Mouse (Mus musculus) olfactory bulb, adult 2 months (tissue): ENCODE results near the gene Tbc1d10a. TPM values are rescaled to one million over a fixed set of nuclear protein-coding genes. Genes with fewer than 3 reads are reported as not detected.

Experiments
- H3K27ac ChIP-seq: fragments of 200-500 bp; 2 replicates; pipeline ENCODE4 v1.5.1; 2012; ENCODE audit warnings: low read depth, low read length; ENCODE audit not compliant: insufficient read depth
- H3K4me1 ChIP-seq: fragments of 200-500 bp; 2 replicates; pipeline ENCODE4 v1.6.1; 2012; ENCODE audit warnings: low read length; ENCODE audit not compliant: control insufficient read depth, insufficient read depth
- H3K4me3 ChIP-seq: fragments of 200-500 bp; 2 replicates; pipeline ENCODE4 v1.5.1; 2012; ENCODE audit warnings: mild to moderate bottlenecking, low read depth, low read length, moderate library complexity; ENCODE audit not compliant: insufficient read depth
- CTCF ChIP-seq: fragments of 200-500 bp; IDR thresholded peaks from 2 replicates; pipeline ENCODE4 v1.5.1; 2012; ENCODE audit warnings: low read depth, mild to moderate bottlenecking, low read length, moderate library complexity; ENCODE audit not compliant: insufficient read depth
- POLR2A ChIP-seq: fragments of 200-500 bp; IDR thresholded peaks from 2 replicates; pipeline ENCODE4 v1.6.1; 2012; ENCODE audit warnings: mild to moderate bottlenecking, low read depth, low read length, moderate library complexity; ENCODE audit not compliant: insufficient read depth
- WGBS: fragments of 180-500 bp; shearing (Covaris S2); methylation state at CpG from one replicate; pipeline ENCODE4 v1.1.7; 2018; 5-methylcytosine and 5-hydroxymethylcytosine counted together
- polyA plus RNA-seq: library from polyadenylated mRNA; stranded (reverse); fragments of >200 nt; gene quantifications from 2 replicates; pipeline ENCODE4 v1.2.4, GENCODE M21; 2012; ENCODE audit warnings: low replicate concordance; ENCODE audit not compliant: missing spikeins, insufficient read depth, insufficient read length

Gene Tbc1d10a
- polyA plus RNA-seq, 1 experiment, result not detected

GRCm38 (mm10) chr11:4226569-4227325, 40.2 kb downstream of the Tbc1d10a start:
- H3K4me1 ChIP-seq, result no peaks in the 10 kb centered on the region; the same call in 1 of the 2 replicates
- no peak overlapping the region for H3K4me3 ChIP-seq
- WGBS, result 93% methylated on average over 5 of the region's 5 CpGs
- TF ChIP-seq POLR2A (no peak), CTCF (no peak)
- no peak overlapping the region for H3K27ac ChIP-seq

- TF ChIP-seq POLR2A (no peak), CTCF (no peak)
- 38% methylated on average over 8 of the region's 8 CpGs for WGBS
- no peak overlapping the region for H3K4me3 ChIP-seq
- no peaks in the 10 kb centered on the region; the same call in 1 of the 2 replicates for H3K4me1 ChIP-seq
- no peak overlapping the region for H3K27ac ChIP-seq
These were observed 41.9 kb downstream of the Tbc1d10a start for GRCm38 (mm10) chr11:4228463-4228862.

GRCm38 (mm10) chr11:4229841-4230240, 43.3 kb downstream of the Tbc1d10a start:
- Histone ChIP-seq H3K27ac (no peak overlapping the region), H3K4me3 (no peak overlapping the region), H3K4me1 (no peaks in the 10 kb centered on the region)
- 90% methylated on average over 4 of the region's 4 CpGs for WGBS
- TF ChIP-seq POLR2A (no peak), CTCF (no peak)

- 94% methylated on average over 2 of the region's 2 CpGs for WGBS
- no peak overlapping the region for H3K4me3 ChIP-seq
- H3K27ac ChIP-seq, result no peak overlapping the region
- TF ChIP-seq POLR2A (no peak), CTCF (no peak)
- no peaks in the 10 kb centered on the region for H3K4me1 ChIP-seq
These were observed 44.8 kb downstream of the Tbc1d10a start for GRCm38 (mm10) chr11:4231435-4231834.

- 78% methylated on average over 12 of the region's 12 CpGs for WGBS
- TF ChIP-seq POLR2A (no peak), CTCF (no peak)
- Histone ChIP-seq H3K4me1 (no peaks in the 10 kb centered on the region), H3K4me3 (no peak overlapping the region), H3K27ac (no peak overlapping the region)
These were observed 46.1 kb downstream of the Tbc1d10a start for GRCm38 (mm10) chr11:4232644-4233043.

- H3K4me1 ChIP-seq, result no peaks in the 10 kb centered on the region
- no peak overlapping the region for H3K4me3 ChIP-seq
- no peak for TF ChIP-seq CTCF
- TF ChIP-seq POLR2A, result no peak
- no peak overlapping the region for H3K27ac ChIP-seq
- WGBS, result 97% methylated on average over 6 of the region's 6 CpGs
These were observed 48.6 kb downstream of the Tbc1d10a start for GRCm38 (mm10) chr11:4235052-4235655.

DNA sequence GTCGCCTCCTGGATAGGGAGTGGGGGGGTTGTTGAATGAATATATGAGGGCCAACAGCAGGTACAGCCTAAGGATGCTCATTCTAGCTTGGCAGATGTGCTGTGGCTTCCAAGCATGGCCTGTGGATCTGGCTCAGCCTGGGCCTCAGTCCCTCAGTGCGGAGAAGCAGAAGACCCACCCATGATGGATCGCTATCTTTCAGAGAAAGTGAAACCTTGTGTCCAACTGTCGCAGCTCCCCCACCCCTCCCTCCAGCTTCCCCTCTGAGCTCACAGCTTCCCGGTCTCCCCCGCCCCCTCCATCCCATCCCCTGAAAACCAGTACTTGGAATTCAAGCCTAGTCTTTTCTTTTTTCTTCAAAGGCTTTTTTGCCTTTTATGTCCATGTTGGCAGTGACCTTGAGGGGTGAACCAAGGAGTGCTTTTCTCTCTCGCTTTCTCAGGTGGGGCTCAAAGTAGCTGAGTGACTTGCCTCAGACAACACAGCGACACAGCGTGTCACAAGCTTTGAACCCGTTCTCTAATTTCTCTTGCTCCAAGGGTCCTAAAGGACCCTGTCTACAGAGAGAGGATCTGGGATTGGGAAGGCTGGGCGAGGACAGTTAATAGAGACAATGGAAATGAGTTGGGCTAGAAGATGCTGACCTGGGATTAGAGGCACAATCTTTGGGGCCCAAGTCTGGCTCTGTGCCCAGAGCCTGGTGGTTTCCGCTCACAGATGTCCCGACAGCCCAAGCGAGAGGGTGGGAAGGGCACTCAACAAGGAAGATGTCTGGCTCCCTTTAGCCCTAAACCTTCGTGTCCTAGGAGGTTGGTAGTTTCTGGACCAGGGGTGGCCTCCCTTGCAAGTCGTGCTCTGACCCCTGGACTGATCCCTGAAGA, 49.3 kb downstream of the Tbc1d10a start, which contains the start of gene Osm:
Osm (plus strand) TSS at position 756 of the 881 bp plus-strand sequence.
- no peak within 1 kb of the TSS; the same call in 1 of the 2 replicates for H3K4me3 ChIP-seq
- WGBS, result 78% methylated on average over 16 of the region's 16 CpGs

DNA sequence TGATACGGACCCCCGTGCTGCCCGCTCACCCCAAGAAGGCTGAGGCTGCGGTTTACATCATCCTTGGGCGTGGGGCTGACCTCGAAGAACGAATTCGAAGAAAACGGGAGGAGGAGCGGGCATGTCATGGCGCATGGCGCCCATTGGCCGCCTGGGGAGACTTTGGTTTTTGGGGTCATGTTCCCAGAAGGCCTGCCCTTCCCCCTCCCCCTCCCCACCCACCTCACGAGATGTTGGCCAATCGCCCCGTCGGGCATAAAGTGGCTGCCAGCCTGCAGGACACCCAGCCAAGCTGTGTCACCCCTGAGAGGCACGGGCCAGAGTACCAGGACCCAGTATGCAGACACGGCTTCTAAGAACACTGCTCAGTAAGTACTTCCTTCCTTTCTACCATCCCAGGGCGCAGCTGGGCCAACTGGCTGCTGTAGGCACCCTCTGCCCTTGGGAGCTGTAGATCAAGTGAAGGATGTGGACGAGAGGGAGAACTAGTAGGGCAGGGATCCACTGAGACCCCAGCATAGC, 50.0 kb downstream of the Tbc1d10a start:
- no peak overlapping the region for H3K4me3 ChIP-seq
- H3K4me1 ChIP-seq, result no peaks in the 10 kb centered on the region
- 82% methylated on average over 21 of the region's 21 CpGs for WGBS
- TF ChIP-seq CTCF, result no peak
- TF ChIP-seq POLR2A, result no peak
- no peak overlapping the region for H3K27ac ChIP-seq

More for the DNA sequence above, 49.3 kb downstream of the Tbc1d10a start, which contains the start of gene Osm:
- Histone ChIP-seq H3K27ac (no peak within 1 kb of the TSS), H3K4me1 (no peaks in the 10 kb centered on the region)
- TF ChIP-seq POLR2A (no peak), CTCF (no peak)

DNA sequence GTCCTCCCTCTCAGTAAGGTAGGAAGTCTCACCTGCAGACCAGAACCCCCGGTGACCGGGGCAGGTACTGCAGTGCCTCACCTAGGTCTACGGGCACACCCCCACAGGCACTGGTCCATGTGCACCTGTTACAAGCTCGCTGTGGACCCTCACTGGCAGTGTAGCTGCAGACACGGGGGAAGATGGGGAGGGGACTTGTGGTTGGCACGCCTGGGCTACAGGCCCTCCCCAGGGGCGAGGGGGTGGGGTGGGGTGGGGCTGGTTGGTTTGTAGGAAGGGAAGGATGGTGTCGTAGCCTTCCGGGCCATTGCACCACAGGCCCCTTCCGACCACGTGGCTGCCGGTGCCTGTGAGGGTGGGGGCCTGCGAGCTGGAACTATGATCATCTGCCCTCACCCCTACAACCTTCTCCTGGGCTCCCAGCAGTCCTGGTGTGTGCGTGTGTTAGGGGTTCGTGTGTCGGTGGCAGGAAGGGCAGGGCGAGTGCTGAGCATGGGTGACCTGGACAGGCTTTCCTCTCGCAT, 50.9 kb downstream of the Tbc1d10a start:
- WGBS, result 83% methylated on average over 18 of the region's 18 CpGs
- TF ChIP-seq POLR2A, result no peak
- TF ChIP-seq CTCF, result no peak
- Histone ChIP-seq H3K27ac (no peak overlapping the region), H3K4me1 (no peaks in the 10 kb centered on the region), H3K4me3 (no peak overlapping the region; the same call in 1 of the 2 replicates)
